Mouse (Mus musculus) limb, embryonic 14.5 days (tissue): ENCODE measurements around the gene Arfgap2. TPM values are rescaled to one million over a fixed set of nuclear protein-coding genes. Genes with fewer than 3 reads are reported as not detected.

ENCODE experiments used
- ATAC-seq: fragments of 200-750 bp; cut with Nextera tagmentation; 2 replicates; pipeline ENCODE4 v1.8.0; 2017; ENCODE audit warnings: low read depth, moderate number of reproducible peaks, moderate TSS enrichment; ENCODE audit not compliant: low FRiP score
- DNase-seq: peaks from one replicate; pipeline ENCODE4 v3.0.0-alpha.2; 2015; ENCODE audit warnings: low spot score
- H3K27ac ChIP-seq: fragments of 300-500 bp; sonication (generic); replicated peaks from 2 replicates; pipeline ENCODE4 v1.5.1; 2014; ENCODE audit warnings: low read depth, mild to moderate bottlenecking, low read length, moderate library complexity, mixed read lengths
- H3K27me3 ChIP-seq: fragments of 300-500 bp; sonication (generic); 2 replicates; pipeline ENCODE4 v1.6.1; 2014; ENCODE audit warnings: low read length, mixed read lengths; ENCODE audit not compliant: control insufficient read depth, insufficient read depth
- H3K36me3 ChIP-seq: fragments of 300-500 bp; sonication (generic); 2 replicates; pipeline ENCODE4 v1.6.1; 2014; ENCODE audit warnings: mild to moderate bottlenecking, low read length, moderate library complexity, mixed read lengths; ENCODE audit not compliant: control insufficient read depth, insufficient read depth
- H3K4me1 ChIP-seq: fragments of 300-500 bp; sonication (generic); 2 replicates; pipeline ENCODE4 v1.6.1; 2014; ENCODE audit warnings: antibody characterized with exemption, low read length, mixed read lengths; ENCODE audit not compliant: control insufficient read depth, insufficient read depth
- H3K4me2 ChIP-seq: fragments of 300-500 bp; sonication (generic); replicated peaks from 2 replicates; pipeline ENCODE4 v1.6.1; 2014; ENCODE audit warnings: low read depth, mild to moderate bottlenecking, low read length, moderate library complexity; ENCODE audit not compliant: severe bottlenecking
- H3K4me3 ChIP-seq: fragments of 300-500 bp; sonication (generic); replicated peaks from 2 replicates; pipeline ENCODE4 v1.5.1; 2014; ENCODE audit warnings: low read length
- H3K9ac ChIP-seq: fragments of 300-500 bp; sonication (generic); 2 replicates; pipeline ENCODE4 v1.6.1; 2014; ENCODE audit warnings: mild to moderate bottlenecking, low read depth, low read length, moderate library complexity; ENCODE audit not compliant: severe bottlenecking
- H3K9me3 ChIP-seq: fragments of 300-500 bp; sonication (generic); 2 replicates; pipeline ENCODE4 v1.6.1; 2016; ENCODE audit warnings: low read length; ENCODE audit not compliant: control insufficient read depth
- POLR2A ChIP-seq: fragments of 200-500 bp; IDR thresholded peaks from 2 replicates; pipeline ENCODE4 v1.8.0; 2012; ENCODE audit warnings: inconsistent platforms, mild to moderate bottlenecking, moderate library complexity, borderline replicate concordance; ENCODE audit not compliant: insufficient read depth, insufficient read length; ENCODE audit errors: extremely low read depth
- WGBS: fragments of 180-500 bp; shearing (Covaris S2); extraction: QIAGEN DNeasy Blood & Tissue Kit; methylation state at CpG from one replicate; pipeline ENCODE4 v1.1.7; 2014; 5-methylcytosine and 5-hydroxymethylcytosine counted together
- polyA plus RNA-seq, 2 experiments: library from polyadenylated mRNA; depleted of rRNA in 1 of 2; stranded (reverse) in 1 of 2; unstranded in 1 of 2; fragments of >200 nt; fragmentation: Nextera tagmentation in 1 of 2; extraction: Ambion mirVana in 1 of 2; gene quantifications; 2 replicates each; pipeline versions ENCODE4 v1.2.1 to v1.2.3; 2012 to 2014

Gene Arfgap2
- polyA plus RNA-seq (2012; rRNA removed) (58.7 and 59.8 TPM in 2 replicates), polyA plus RNA-seq (2014; fragmentation: Nextera tagmentation; extraction: Ambion mirVana) (76.1 and 78.8 TPM in 2 replicates)

GRCm38 (mm10) chr2:91264711-91265681, at the start of gene Arfgap2:
Gene Arfgap2 (plus strand): TSS chr2:91264974.
- peak; percentile 99 for DNase-seq
- WGBS = 2% methylated on average over 72 of the region's 72 CpGs
- TF ChIP-seq POLR2A = peak; percentile 23; the same call in 1 of the 2 replicates
- peak within 1 kb of the TSS; percentile 89 for H3K27ac ChIP-seq
- H3K27me3 ChIP-seq = no peaks in the 10 kb centered on the region
- no peaks in the 10 kb centered on the region for H3K9me3 ChIP-seq
- H3K36me3 ChIP-seq = peaks cover 69% of the 10 kb centered on the region
- ATAC-seq = peak; percentile 98
- peaks cover 15% of the 10 kb centered on the region; the same call in 1 of the 2 replicates for H3K4me1 ChIP-seq
- H3K9ac ChIP-seq = peak within 1 kb of the TSS; percentile 84
- peak within 1 kb of the TSS; percentile 82 for H3K4me2 ChIP-seq
- peak within 1 kb of the TSS; percentile 69 for H3K4me3 ChIP-seq

GRCm38 (mm10) chr2:91217032-91217431, 47.7 kb upstream of the Arfgap2 start:
- H3K27me3 ChIP-seq = no peaks in the 10 kb centered on the region
- no peak for TF ChIP-seq POLR2A
- H3K36me3 ChIP-seq = peaks cover 36% of the 10 kb centered on the region
- ATAC-seq = no peak
- H3K27ac ChIP-seq = no peak overlapping the region
- no peak overlapping the region for H3K4me2 ChIP-seq
- no peaks in the 10 kb centered on the region for H3K4me1 ChIP-seq
- no peaks in the 10 kb centered on the region for H3K9me3 ChIP-seq
- 60% methylated on average over 4 of the region's 4 CpGs for WGBS
- H3K9ac ChIP-seq = no peak overlapping the region
- DNase-seq = no peak
- H3K4me3 ChIP-seq = no peak overlapping the region

- Histone ChIP-seq H3K36me3 (peaks cover 9% of the 10 kb centered on the region; the same call in 1 of the 2 replicates), H3K27me3 (no peaks in the 10 kb centered on the region), H3K9ac (no peak overlapping the region), H3K27ac (no peak overlapping the region), H3K4me1 (no peaks in the 10 kb centered on the region), H3K4me3 (no peak overlapping the region), H3K9me3 (no peaks in the 10 kb centered on the region), H3K4me2 (no peak overlapping the region)
- 97% methylated on average over 3 of the region's 3 CpGs for WGBS
- no peak for ATAC-seq
- no peak for DNase-seq
- no peak for TF ChIP-seq POLR2A
These were observed 44.3 kb upstream of the Arfgap2 start for GRCm38 (mm10) chr2:91220501-91220900.

GRCm38 (mm10) chr2:91223614-91224013, 41.2 kb upstream of the Arfgap2 start:
- peaks cover under 1% of the 10 kb centered on the region; the same call in 1 of the 2 replicates for H3K36me3 ChIP-seq
- no peak for TF ChIP-seq POLR2A
- DNase-seq (no peak), ATAC-seq (no peak)
- no peak overlapping the region for H3K27ac ChIP-seq
- no peaks in the 10 kb centered on the region for H3K9me3 ChIP-seq
- H3K4me2 ChIP-seq = no peak overlapping the region
- H3K4me3 ChIP-seq = no peak overlapping the region
- H3K27me3 ChIP-seq = no peaks in the 10 kb centered on the region
- WGBS = 85% methylated on average over 2 of the region's 2 CpGs
- H3K4me1 ChIP-seq = no peaks in the 10 kb centered on the region
- no peak overlapping the region for H3K9ac ChIP-seq

- TF ChIP-seq POLR2A = no peak
- Histone ChIP-seq H3K27me3 (no peaks in the 10 kb centered on the region), H3K4me3 (no peak overlapping the region)
These were observed 35.0 kb upstream of the Arfgap2 start for GRCm38 (mm10) chr2:91229735-91230134.

More at GRCm38 (mm10) chr2:91229735-91230134, 35.0 kb upstream of the Arfgap2 start:
- 55% methylated on average over 2 of the region's 2 CpGs for WGBS
- no peak for DNase-seq
- no peak overlapping the region for H3K9ac ChIP-seq
- H3K36me3 ChIP-seq = peaks cover 14% of the 10 kb centered on the region
- no peak overlapping the region for H3K27ac ChIP-seq
- no peaks in the 10 kb centered on the region for H3K4me1 ChIP-seq
- no peak overlapping the region for H3K4me2 ChIP-seq
- no peak for ATAC-seq
- no peaks in the 10 kb centered on the region for H3K9me3 ChIP-seq
